Mouse (Mus musculus) stomach, embryonic 14.5 days (tissue): Measurements from ENCODE around the gene Rpl7l1. TPM values are rescaled to one million over a fixed set of nuclear protein-coding genes. Genes with fewer than 3 reads are reported as not detected.
"Not testable (repeated sequence)": the region's sequence is repeated elsewhere in the genome, so short reads cannot be mapped to it uniquely, and the experiment has no call there.

ENCODE experiments used
- ATAC-seq: fragments of 200-750 bp; cut with Nextera tagmentation; 2 replicates; pipeline ENCODE4 v1.8.0; 2017; ENCODE audit warnings: low read depth, moderate TSS enrichment; ENCODE audit not compliant: insufficient number of reproducible peaks, insufficient read depth, low FRiP score
- H3K27ac ChIP-seq: fragments of 300-500 bp; sonication (generic); 2 replicates; pipeline ENCODE4 v1.5.1; 2014; ENCODE audit warnings: mild to moderate bottlenecking, low read length, moderate library complexity, mixed read lengths
- H3K27me3 ChIP-seq: fragments of 300-500 bp; sonication (generic); 2 replicates; pipeline ENCODE4 v1.6.1; 2014; ENCODE audit warnings: low read length, control low read depth, mixed read lengths; ENCODE audit not compliant: control insufficient read depth, insufficient read depth
- H3K36me3 ChIP-seq: fragments of 300-500 bp; sonication (generic); 2 replicates; pipeline ENCODE4 v1.6.1; 2014; ENCODE audit warnings: mild to moderate bottlenecking, control low read depth, low read length, moderate library complexity, mixed read lengths; ENCODE audit not compliant: control insufficient read depth, insufficient read depth
- H3K4me1 ChIP-seq: fragments of 300-500 bp; sonication (generic); 2 replicates; pipeline ENCODE4 v1.6.1; 2014; ENCODE audit warnings: low read length, control low read depth, mixed read lengths; ENCODE audit not compliant: control insufficient read depth, insufficient read depth
- H3K4me2 ChIP-seq: fragments of 300-500 bp; sonication (generic); replicated peaks from 2 replicates; pipeline ENCODE4 v1.6.1; 2014; ENCODE audit warnings: low read depth, low read length, control low read depth
- H3K4me3 ChIP-seq: fragments of 300-500 bp; sonication (generic); 2 replicates; pipeline ENCODE4 v1.5.1; 2014; ENCODE audit warnings: low read depth, low read length, control low read depth
- H3K9ac ChIP-seq: fragments of 300-500 bp; sonication (generic); replicated peaks from 2 replicates; pipeline ENCODE4 v1.6.1; 2014; ENCODE audit warnings: low read depth, mild to moderate bottlenecking, control low read depth, low read length, moderate library complexity, mixed read lengths
- H3K9me3 ChIP-seq: fragments of 300-500 bp; sonication (generic); 2 replicates; pipeline ENCODE4 v1.6.1; 2016; ENCODE audit warnings: low read depth, low read length, control low read depth; ENCODE audit not compliant: control insufficient read depth
- WGBS: fragments of 180-500 bp; shearing (Covaris S2); extraction: QIAGEN DNeasy Blood & Tissue Kit; methylation state at CpG from one replicate; pipeline ENCODE4 v1.1.7; 2014; 5-methylcytosine and 5-hydroxymethylcytosine counted together
- polyA plus RNA-seq: library from polyadenylated mRNA; unstranded; fragments of >200 nt; fragmentation: Nextera tagmentation; extraction: Ambion mirVana; gene quantifications from 2 replicates; pipeline ENCODE4 v1.2.1, GENCODE M21; 2014

The Rpl7l1 gene
- polyA plus RNA-seq, 1 experiment from 2014 or later = 149 TPM

GRCm38 (mm10) chr17:46773278-46774130, 9.0 kb downstream of the Rpl7l1 start:
- Histone ChIP-seq H3K27me3 (no peaks in the 10 kb centered on the region), H3K4me3 (peak overlapping the region; percentile 71), H3K9me3 (no peaks in the 10 kb centered on the region), H3K27ac (peak overlapping the region; percentile 75; the same call in 1 of the 2 replicates), H3K9ac (peak overlapping the region; percentile 63), H3K36me3 (peaks cover 36% of the 10 kb centered on the region), H3K4me1 (no peaks in the 10 kb centered on the region), H3K4me2 (peak overlapping the region; percentile 64)
- WGBS = 9% methylated on average over 20 of the region's 20 CpGs
- no peak for ATAC-seq

GRCm38 (mm10) chr17:46772404-46773277, 9.8 kb downstream of the Rpl7l1 start, which contains the start of gene 2310039H08Rik:
TSS of gene 2310039H08Rik (plus strand) at chr17:46772635.
- H3K9ac ChIP-seq = peak within 1 kb of the TSS; percentile 63
- ATAC-seq = peak; percentile 88
- H3K4me3 ChIP-seq = peak within 1 kb of the TSS; percentile 71
- H3K9me3 ChIP-seq = no peaks in the 10 kb centered on the region
- peak within 1 kb of the TSS; percentile 75 for H3K27ac ChIP-seq
- peak within 1 kb of the TSS; percentile 64 for H3K4me2 ChIP-seq
- no peaks in the 10 kb centered on the region for H3K27me3 ChIP-seq
- H3K4me1 ChIP-seq = no peaks in the 10 kb centered on the region
- WGBS = under 1% methylated on average over 50 of the region's 50 CpGs
- peaks cover 27% of the 10 kb centered on the region for H3K36me3 ChIP-seq

- Histone ChIP-seq H3K4me3 (peak overlapping the region; percentile 71), H3K27ac (peak overlapping the region; percentile 75), H3K9me3 (no peaks in the 10 kb centered on the region), H3K9ac (peak overlapping the region; percentile 63; the same call in 1 of the 2 replicates), H3K4me1 (no peaks in the 10 kb centered on the region), H3K4me2 (peak overlapping the region; percentile 64), H3K27me3 (no peaks in the 10 kb centered on the region), H3K36me3 (peaks cover 22% of the 10 kb centered on the region)
- WGBS = 5% methylated on average over 5 of the region's 5 CpGs
- ATAC-seq = no peak
Measured at GRCm38 (mm10) chr17:46772038-46772403, 10.5 kb downstream of the Rpl7l1 start.

GRCm38 (mm10) chr17:46771616-46772015, 10.9 kb downstream of the Rpl7l1 start:
- Histone ChIP-seq H3K9ac (peak overlapping the region; percentile 63; the same call in 1 of the 2 replicates), H3K9me3 (no peaks in the 10 kb centered on the region), H3K36me3 (peaks cover 20% of the 10 kb centered on the region), H3K4me2 (peak overlapping the region; percentile 64), H3K27me3 (no peaks in the 10 kb centered on the region), H3K4me3 (peak overlapping the region; percentile 71), H3K27ac (peak overlapping the region; percentile 75; the same call in 1 of the 2 replicates), H3K4me1 (no peaks in the 10 kb centered on the region)
- 53% methylated on average over 17 of the region's 17 CpGs for WGBS
- ATAC-seq = no peak

GRCm38 (mm10) chr17:46771025-46771424, 11.4 kb downstream of the Rpl7l1 start:
- Histone ChIP-seq H3K27ac (no peak overlapping the region), H3K9ac (no peak overlapping the region), H3K4me3 (no peak overlapping the region), H3K4me1 (no peaks in the 10 kb centered on the region), H3K9me3 (no peaks in the 10 kb centered on the region), H3K36me3 (peaks cover 14% of the 10 kb centered on the region), H3K27me3 (no peaks in the 10 kb centered on the region), H3K4me2 (no peak overlapping the region)
- 89% methylated on average over 4 of the region's 4 CpGs for WGBS
- no peak for ATAC-seq

- no peaks in the 10 kb centered on the region for H3K9me3 ChIP-seq
- H3K27ac ChIP-seq = no peak overlapping the region
- no peak for ATAC-seq
- peaks cover 9% of the 10 kb centered on the region; the same call in 1 of the 2 replicates for H3K36me3 ChIP-seq
- H3K4me3 ChIP-seq = no peak overlapping the region
- H3K4me1 ChIP-seq = no peaks in the 10 kb centered on the region
- H3K27me3 ChIP-seq = no peaks in the 10 kb centered on the region
- no peak overlapping the region for H3K4me2 ChIP-seq
- H3K9ac ChIP-seq = no peak overlapping the region
- WGBS = 91% methylated on average over 11 of the region's 11 CpGs
Measured at GRCm38 (mm10) chr17:46770546-46770945, 11.9 kb downstream of the Rpl7l1 start.

- no peak overlapping the region for H3K4me3 ChIP-seq
- no peak overlapping the region for H3K27ac ChIP-seq
- no peaks in the 10 kb centered on the region for H3K36me3 ChIP-seq
- no peaks in the 10 kb centered on the region for H3K9me3 ChIP-seq
- H3K9ac ChIP-seq = no peak overlapping the region
- H3K4me2 ChIP-seq = no peak overlapping the region
- WGBS = 51% methylated on average over 8 of the region's 8 CpGs
- no peaks in the 10 kb centered on the region for H3K27me3 ChIP-seq
- no peak for ATAC-seq
- H3K4me1 ChIP-seq = no peaks in the 10 kb centered on the region
Measured at GRCm38 (mm10) chr17:46767868-46768267, 14.6 kb downstream of the Rpl7l1 start.

GRCm38 (mm10) chr17:46764916-46765315, 17.6 kb downstream of the Rpl7l1 start:
- H3K9me3 ChIP-seq, H3K4me1 ChIP-seq, H3K9ac ChIP-seq, H3K27ac ChIP-seq, H3K27me3 ChIP-seq, H3K36me3 ChIP-seq, H3K4me3 ChIP-seq, ATAC-seq, H3K4me2 ChIP-seq: not testable (repeated sequence)
- WGBS = 60% methylated on average over 8 of the region's 9 CpGs
